Mouse (Mus musculus): ENCODE results near the gene Tead1.

DNA sequence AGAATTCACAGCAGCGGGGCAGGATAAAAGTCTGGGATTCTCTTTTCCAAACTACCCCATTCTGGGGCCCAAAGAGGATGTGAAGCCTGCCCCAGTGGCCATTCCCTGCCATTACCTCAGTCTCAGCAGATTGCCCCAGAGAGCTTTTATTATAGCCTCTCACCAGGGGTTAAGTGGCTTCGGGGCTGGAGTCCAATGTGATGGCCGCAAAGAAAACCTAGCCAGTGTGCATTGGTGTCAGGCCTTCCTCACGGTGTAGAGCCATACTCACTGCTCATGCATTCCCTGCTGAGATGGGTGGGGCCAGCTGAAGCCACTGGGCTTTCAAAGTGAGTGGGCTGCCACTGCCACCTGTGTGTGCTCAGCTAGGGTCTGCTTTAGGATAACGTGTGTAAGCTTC is 175.4 kb downstream of the Tead1 start:
- TF ChIP-seq EP300 (IDR thresholded peaks at IDR 0.05; ENCODE audit: low read depth) (no peak), CTCF (IDR thresholded peaks at IDR 0.05; ENCODE audit: low read depth) (no peak)
